Mouse (Mus musculus) limb, embryonic 14.5 days (tissue): ENCODE data around the gene Parva. TPM values are rescaled to one million over a fixed set of nuclear protein-coding genes. Genes with fewer than 3 reads are reported as not detected.

Experiments used
- ATAC-seq: fragments of 200-750 bp; cut with Nextera tagmentation; 2 replicates; pipeline ENCODE4 v1.8.0; 2017; ENCODE audit warnings: low read depth, moderate number of reproducible peaks, moderate TSS enrichment; ENCODE audit not compliant: low FRiP score
- DNase-seq: peaks from one replicate; pipeline ENCODE4 v3.0.0-alpha.2; 2015; ENCODE audit warnings: low spot score
- H3K27ac ChIP-seq: fragments of 300-500 bp; sonication (generic); replicated peaks from 2 replicates; pipeline ENCODE4 v1.5.1; 2014; ENCODE audit warnings: low read depth, mild to moderate bottlenecking, low read length, moderate library complexity, mixed read lengths
- H3K27me3 ChIP-seq: fragments of 300-500 bp; sonication (generic); 2 replicates; pipeline ENCODE4 v1.6.1; 2014; ENCODE audit warnings: low read length, mixed read lengths; ENCODE audit not compliant: control insufficient read depth, insufficient read depth
- H3K36me3 ChIP-seq: fragments of 300-500 bp; sonication (generic); 2 replicates; pipeline ENCODE4 v1.6.1; 2014; ENCODE audit warnings: mild to moderate bottlenecking, low read length, moderate library complexity, mixed read lengths; ENCODE audit not compliant: control insufficient read depth, insufficient read depth
- H3K4me1 ChIP-seq: fragments of 300-500 bp; sonication (generic); 2 replicates; pipeline ENCODE4 v1.6.1; 2014; ENCODE audit warnings: antibody characterized with exemption, low read length, mixed read lengths; ENCODE audit not compliant: control insufficient read depth, insufficient read depth
- H3K4me2 ChIP-seq: fragments of 300-500 bp; sonication (generic); replicated peaks from 2 replicates; pipeline ENCODE4 v1.6.1; 2014; ENCODE audit warnings: low read depth, mild to moderate bottlenecking, low read length, moderate library complexity; ENCODE audit not compliant: severe bottlenecking
- H3K4me3 ChIP-seq: fragments of 300-500 bp; sonication (generic); replicated peaks from 2 replicates; pipeline ENCODE4 v1.5.1; 2014; ENCODE audit warnings: low read length
- H3K9ac ChIP-seq: fragments of 300-500 bp; sonication (generic); 2 replicates; pipeline ENCODE4 v1.6.1; 2014; ENCODE audit warnings: mild to moderate bottlenecking, low read depth, low read length, moderate library complexity; ENCODE audit not compliant: severe bottlenecking
- H3K9me3 ChIP-seq: fragments of 300-500 bp; sonication (generic); 2 replicates; pipeline ENCODE4 v1.6.1; 2016; ENCODE audit warnings: low read length; ENCODE audit not compliant: control insufficient read depth
- POLR2A ChIP-seq: fragments of 200-500 bp; IDR thresholded peaks from 2 replicates; pipeline ENCODE4 v1.8.0; 2012; ENCODE audit warnings: inconsistent platforms, mild to moderate bottlenecking, moderate library complexity, borderline replicate concordance; ENCODE audit not compliant: insufficient read depth, insufficient read length; ENCODE audit errors: extremely low read depth
- whole genome bisulfite sequencing: fragments of 180-500 bp; shearing (Covaris S2); extraction: QIAGEN DNeasy Blood & Tissue Kit; methylation state at CpG from one replicate; pipeline ENCODE4 v1.1.7; 2014; 5-methylcytosine and 5-hydroxymethylcytosine counted together
- polyA plus RNA-seq, 2 experiments: library from polyadenylated mRNA; depleted of rRNA in 1 of 2; stranded (reverse) in 1 of 2; unstranded in 1 of 2; fragments of >200 nt; fragmentation: Nextera tagmentation in 1 of 2; extraction: Ambion mirVana in 1 of 2; gene quantifications; 2 replicates each; pipeline versions ENCODE4 v1.2.1 to v1.2.3; 2012 to 2014

Parva gene
- polyA plus RNA-seq, 2 experiments, result 82.2 to 88.8 TPM

DNA sequence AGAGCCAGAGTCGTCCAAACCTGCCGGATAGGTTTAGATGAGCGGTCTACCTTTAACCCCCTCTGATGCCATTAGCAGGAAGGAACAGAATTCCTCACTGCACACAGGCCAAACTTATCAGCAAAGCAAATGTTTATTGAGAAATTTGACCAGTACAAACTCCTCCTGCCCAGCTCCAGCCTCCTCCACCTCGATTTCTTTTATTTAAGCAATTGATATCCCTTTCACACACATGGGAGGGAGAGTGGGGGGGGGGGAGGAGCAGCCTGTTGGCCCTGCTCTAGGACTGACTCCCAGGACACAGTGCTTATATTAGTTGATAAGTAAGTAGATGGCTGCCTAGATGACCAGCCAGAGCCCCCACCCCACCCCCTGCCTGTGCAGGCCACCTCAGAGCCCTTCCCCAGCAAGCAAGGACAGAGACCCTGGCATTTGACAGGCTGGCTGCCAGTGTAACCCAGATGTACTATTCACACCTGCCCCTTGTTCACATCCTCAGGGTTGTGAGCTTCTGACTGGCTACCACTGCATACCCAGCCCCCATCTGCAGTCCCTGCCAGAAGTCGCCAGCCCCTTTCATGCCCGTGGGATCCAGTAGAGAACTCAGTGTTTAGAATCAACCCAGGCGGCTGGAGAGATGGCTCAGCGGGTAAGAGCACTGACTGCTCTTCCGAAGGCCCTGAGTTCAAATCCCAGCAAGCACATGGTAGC lies 71.4 kb downstream of the Parva start:
- WGBS, result 41% methylated on average over 9 of the region's 9 CpGs
- no peak overlapping the region for H3K4me3 ChIP-seq
- 0 out of 2 replicates have a peak overlapping the region, but pooled peaks have one; percentile 9 for H3K4me2 ChIP-seq
- no peak for DNase-seq
- no peaks in the 10 kb centered on the region for H3K9me3 ChIP-seq
- no peak overlapping the region for H3K9ac ChIP-seq
- H3K27me3 ChIP-seq, result no peaks in the 10 kb centered on the region
- TF ChIP-seq POLR2A, result no peak
- no peak for ATAC-seq
- no peak overlapping the region for H3K27ac ChIP-seq
- H3K4me1 ChIP-seq, result peaks cover 62% of the 10 kb centered on the region
- H3K36me3 ChIP-seq, result no peaks in the 10 kb centered on the region

DNA sequence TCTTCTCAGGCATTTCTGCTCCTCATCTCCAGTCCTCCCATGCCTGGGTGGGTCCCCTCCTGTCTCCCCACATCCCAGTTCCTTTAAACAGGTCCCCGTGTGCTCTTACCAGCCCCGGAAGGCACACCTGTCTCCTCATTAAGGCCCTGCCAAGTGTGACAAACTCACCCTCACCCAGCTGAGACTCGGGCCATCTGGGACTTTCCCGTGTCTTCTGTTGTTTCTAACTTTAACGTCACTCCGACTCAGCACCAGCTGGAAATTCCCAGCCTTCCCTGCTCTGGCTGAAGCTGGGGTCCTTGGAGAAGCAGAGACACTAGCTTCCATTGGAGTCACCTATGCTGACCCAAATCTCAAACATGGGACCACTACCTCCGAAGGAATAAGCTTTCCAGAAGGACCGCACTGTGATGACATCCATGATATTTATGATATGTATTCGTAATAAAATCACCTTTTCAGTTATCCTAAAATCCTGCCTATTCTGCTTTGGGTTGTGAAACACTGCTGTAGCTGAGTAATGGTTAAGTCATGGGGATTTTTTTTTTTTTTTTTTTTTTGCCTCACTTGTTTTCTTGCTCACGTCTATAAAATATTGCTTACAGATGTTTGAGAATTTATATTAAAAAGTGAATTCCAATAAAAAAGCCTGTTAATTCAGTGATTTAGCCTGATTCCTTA lies 72.3 kb downstream of the Parva start:
- Histone ChIP-seq H3K4me2 (0 out of 2 replicates have a peak overlapping the region, but pooled peaks have one; percentile 9), H3K27ac (0 out of 2 replicates have a peak overlapping the region, but pooled peaks have one; percentile 19), H3K4me1 (peaks cover 69% of the 10 kb centered on the region), H3K4me3 (no peak overlapping the region), H3K9ac (no peak overlapping the region), H3K9me3 (no peaks in the 10 kb centered on the region), H3K36me3 (no peaks in the 10 kb centered on the region), H3K27me3 (no peaks in the 10 kb centered on the region)
- DNase-seq (peak; percentile 25), ATAC-seq (no peak)
- no peak for TF ChIP-seq POLR2A
- WGBS, result 15% methylated on average over 10 of the region's 10 CpGs

GRCm38 (mm10) chr7:112500134-112500490 lies 72.8 kb downstream of the Parva start:
- H3K27me3 ChIP-seq, result no peaks in the 10 kb centered on the region
- WGBS, result 3% methylated on average over 7 of the region's 7 CpGs
- no peaks in the 10 kb centered on the region for H3K9me3 ChIP-seq
- H3K9ac ChIP-seq, result no peak overlapping the region
- no peak overlapping the region; the same call in 1 of the 2 replicates for H3K4me2 ChIP-seq
- H3K36me3 ChIP-seq, result no peaks in the 10 kb centered on the region
- H3K4me3 ChIP-seq, result no peak overlapping the region
- no peak for TF ChIP-seq POLR2A
- no peak for ATAC-seq
- peak; percentile 67 for DNase-seq
- H3K27ac ChIP-seq, result no peak overlapping the region
- peaks cover 67% of the 10 kb centered on the region for H3K4me1 ChIP-seq

DNA sequence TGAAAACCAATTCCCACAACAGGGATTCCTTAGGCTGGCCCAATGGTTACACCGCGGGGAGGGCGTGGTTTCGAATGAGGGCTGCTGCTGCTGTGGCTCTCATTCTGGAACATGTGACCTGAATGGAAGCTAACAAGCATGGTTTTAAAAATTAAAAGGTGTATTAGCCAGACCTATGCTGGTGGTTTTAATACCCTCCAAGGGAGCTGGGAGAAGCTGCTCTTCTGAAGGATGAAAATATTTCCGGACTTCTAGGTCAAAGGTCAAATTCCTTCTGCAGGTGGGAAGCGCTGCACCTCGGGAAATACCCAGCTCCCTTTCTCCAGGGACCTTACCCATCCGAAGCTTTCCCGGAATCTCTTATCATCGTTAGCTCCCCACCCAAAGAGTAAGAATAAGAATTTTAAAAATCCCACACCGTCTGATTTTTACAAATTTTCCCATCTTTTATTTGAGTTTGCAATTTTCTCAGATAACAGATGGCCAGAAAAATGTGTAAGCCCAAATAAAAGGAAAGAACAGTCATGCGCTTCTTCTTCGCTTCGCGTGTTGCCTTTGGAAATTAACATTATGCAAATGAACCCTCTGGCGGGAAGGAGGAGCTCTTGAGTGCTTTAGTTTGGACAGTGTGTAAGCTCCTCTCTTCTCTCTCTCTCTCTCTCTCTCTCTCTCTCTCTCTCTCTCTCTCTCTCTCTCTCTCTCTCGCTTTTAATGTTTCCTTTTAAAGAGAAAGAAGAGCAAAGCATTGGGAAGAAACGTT lies 74.9 kb downstream of the Parva start:
- Histone ChIP-seq H3K9ac (no peak overlapping the region), H3K36me3 (no peaks in the 10 kb centered on the region), H3K4me3 (no peak overlapping the region), H3K27ac (peak overlapping the region; percentile 77), H3K4me2 (no peak overlapping the region), H3K9me3 (no peaks in the 10 kb centered on the region), H3K27me3 (no peaks in the 10 kb centered on the region), H3K4me1 (peaks cover 63% of the 10 kb centered on the region)
- ATAC-seq (no peak), DNase-seq (no peak)
- WGBS, result 28% methylated on average over 18 of the region's 18 CpGs
- TF ChIP-seq POLR2A, result no peak

DNA sequence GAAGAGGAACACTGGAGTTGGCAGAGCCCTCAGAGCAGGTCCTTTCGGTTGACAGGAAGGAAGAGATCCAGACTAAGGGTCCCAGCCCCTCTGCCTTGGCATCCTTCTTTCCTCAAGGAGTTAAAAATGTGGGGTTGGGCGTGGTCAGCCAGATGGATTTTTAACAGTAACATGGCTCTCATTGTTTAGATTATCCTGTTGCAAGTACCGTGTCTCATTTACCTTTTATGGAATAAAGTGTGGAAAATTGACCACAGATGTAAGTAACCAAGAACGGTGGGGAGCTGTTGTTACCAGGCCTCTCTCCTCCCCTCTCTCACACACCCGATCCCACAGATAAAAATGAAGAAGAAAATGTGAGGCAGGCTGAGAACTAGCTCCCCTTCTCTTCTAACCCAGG lies 75.5 kb downstream of the Parva start:
- H3K27ac ChIP-seq, result peak overlapping the region; percentile 77
- H3K27me3 ChIP-seq, result no peaks in the 10 kb centered on the region
- 9% methylated on average over 5 of the region's 5 CpGs for WGBS
- no peak for TF ChIP-seq POLR2A
- ATAC-seq (peak; percentile 55), DNase-seq (peak; percentile 53)
- no peaks in the 10 kb centered on the region for H3K9me3 ChIP-seq
- H3K4me2 ChIP-seq, result peak overlapping the region; percentile 33
- no peak overlapping the region for H3K4me3 ChIP-seq
- H3K4me1 ChIP-seq, result peaks cover 63% of the 10 kb centered on the region
- no peaks in the 10 kb centered on the region for H3K36me3 ChIP-seq
- no peak overlapping the region for H3K9ac ChIP-seq
